Mouse (Mus musculus): ENCODE results near the gene Tbc1d24.

DNA sequence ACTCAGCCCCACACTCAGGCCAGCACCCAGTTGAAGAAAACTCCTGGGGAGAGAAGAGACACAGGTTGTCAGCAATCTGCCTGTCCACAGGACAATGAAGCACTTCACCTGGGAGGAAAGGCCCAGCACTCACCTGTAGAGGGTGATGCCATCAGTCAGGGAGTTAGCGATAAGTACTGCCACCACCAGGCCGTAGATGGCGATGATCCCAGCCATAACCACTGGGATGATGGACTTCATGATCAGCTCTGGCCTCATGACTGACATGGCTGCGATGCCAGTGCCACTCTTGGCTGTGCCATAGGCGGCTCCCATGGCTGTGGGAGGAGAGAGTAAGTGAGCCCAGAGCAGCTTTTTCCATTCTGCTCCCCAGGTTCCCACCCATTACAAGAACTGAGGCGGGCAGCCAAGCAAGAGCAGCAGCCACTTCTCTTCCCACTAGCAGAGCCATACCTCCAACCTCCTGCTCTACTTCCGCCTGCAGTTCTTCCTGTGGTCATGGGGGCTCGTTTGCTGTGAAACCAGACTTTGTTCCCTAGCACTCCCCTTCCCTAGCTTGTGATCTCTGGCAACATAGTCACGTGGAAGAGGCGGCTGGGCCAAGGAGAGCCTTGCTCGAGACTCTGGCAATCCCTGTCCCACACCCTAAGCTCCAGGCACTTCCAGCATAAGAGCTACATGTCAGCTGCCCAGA, 40.6 kb downstream of the Tbc1d24 start:
- TF ChIP-seq EP300 (IDR thresholded peaks at IDR 0.05; ENCODE audit: low read depth) (no peak), CTCF (IDR thresholded peaks at IDR 0.05; ENCODE audit: low read depth) (peak; percentile 30; the same call in 1 of the 2 replicates)

Measured in liver, embryonic 14.5 days (tissue).